Mouse (Mus musculus): ENCODE measurements at regions not wholly inside any gene's neighbourhood (a gene's known extent, or its start where the extent isn't known, plus 50 kb on each side); places are given as distances from the start of the nearest gene placed in this dataset.

- 60% methylated on average over 5 of the region's 5 CpGs for WGBS
- H3K4me3 ChIP-seq (replicated peaks): no peak overlapping the region
- H3K27me3 ChIP-seq: no peaks in the 10 kb centered on the region
- H3K9me3 ChIP-seq (replicated peaks): no peaks in the 10 kb centered on the region
- ATAC-seq (replicated peaks; ENCODE audit: low FRiP score): no peak
- H3K27ac ChIP-seq: no peak overlapping the region
- no peaks in the 10 kb centered on the region for H3K36me3 ChIP-seq
- no peak overlapping the region for H3K4me2 ChIP-seq
- no peak overlapping the region for H3K9ac ChIP-seq
- no peaks in the 10 kb centered on the region for H3K4me1 ChIP-seq
Measured at GRCm38 (mm10) chr14:74113116-74113515, 452.1 kb downstream of the Gm21750 start.

- 69% methylated on average over 3 of the region's 3 CpGs for WGBS
- no peaks in the 10 kb centered on the region for H3K36me3 ChIP-seq
- H3K9ac ChIP-seq: no peak overlapping the region
- H3K4me3 ChIP-seq (replicated peaks): no peak overlapping the region
- ATAC-seq (replicated peaks; ENCODE audit: low FRiP score): no peak
- H3K27ac ChIP-seq: no peak overlapping the region
- no peaks in the 10 kb centered on the region for H3K9me3 ChIP-seq (replicated peaks)
- no peak overlapping the region for H3K4me2 ChIP-seq
- no peaks in the 10 kb centered on the region for H3K27me3 ChIP-seq
- no peaks in the 10 kb centered on the region for H3K4me1 ChIP-seq
Measured at GRCm38 (mm10) chr14:74113556-74113955, 452.5 kb downstream of the Gm21750 start.

- no peak for ATAC-seq (replicated peaks; ENCODE audit: low FRiP score)
- WGBS: 76% methylated on average over 2 of the region's 2 CpGs
- Histone ChIP-seq H3K27ac (no peak overlapping the region), H3K36me3 (no peaks in the 10 kb centered on the region), H3K4me2 (no peak overlapping the region), H3K4me1 (no peaks in the 10 kb centered on the region), H3K9ac (no peak overlapping the region), H3K27me3 (no peaks in the 10 kb centered on the region), H3K9me3 (replicated peaks) (no peaks in the 10 kb centered on the region), H3K4me3 (replicated peaks) (no peak overlapping the region)
Measured at GRCm38 (mm10) chr14:74117686-74118085, 456.7 kb downstream of the Gm21750 start.

GRCm38 (mm10) chr14:74145202-74145700 is 484.2 kb downstream of the Gm21750 start:
- H3K36me3 ChIP-seq: no peaks in the 10 kb centered on the region
- WGBS: 83% methylated on average over 4 of the region's 4 CpGs
- H3K9me3 ChIP-seq (replicated peaks): no peaks in the 10 kb centered on the region
- no peak overlapping the region for H3K4me2 ChIP-seq
- no peak overlapping the region for H3K4me3 ChIP-seq (replicated peaks)
- no peaks in the 10 kb centered on the region for H3K4me1 ChIP-seq
- ATAC-seq (replicated peaks; ENCODE audit: low FRiP score): no peak
- no peak overlapping the region for H3K9ac ChIP-seq
- H3K27ac ChIP-seq: no peak overlapping the region
- H3K27me3 ChIP-seq: no peaks in the 10 kb centered on the region

- no peak for ATAC-seq (replicated peaks; ENCODE audit: low FRiP score)
- H3K4me2 ChIP-seq: no peak overlapping the region
- H3K36me3 ChIP-seq: no peaks in the 10 kb centered on the region
- H3K27ac ChIP-seq: no peak overlapping the region
- H3K4me3 ChIP-seq (replicated peaks): no peak overlapping the region
- WGBS: 77% methylated on average over 2 of the region's 2 CpGs
- H3K27me3 ChIP-seq: no peaks in the 10 kb centered on the region
- H3K9ac ChIP-seq: no peak overlapping the region
- H3K9me3 ChIP-seq (replicated peaks): no peaks in the 10 kb centered on the region
- H3K4me1 ChIP-seq: no peaks in the 10 kb centered on the region
Measured at GRCm38 (mm10) chr14:74166221-74166620, 474.4 kb upstream of the Htr2a start.

GRCm38 (mm10) chr14:74169131-74169875 is 471.3 kb upstream of the Htr2a start:
- 54% methylated on average over 2 of the region's 2 CpGs for WGBS
- H3K9me3 ChIP-seq (replicated peaks): no peaks in the 10 kb centered on the region
- H3K9ac ChIP-seq: no peak overlapping the region
- no peak overlapping the region for H3K27ac ChIP-seq
- no peaks in the 10 kb centered on the region for H3K27me3 ChIP-seq
- no peak overlapping the region for H3K4me3 ChIP-seq (replicated peaks)
- no peaks in the 10 kb centered on the region for H3K4me1 ChIP-seq
- H3K4me2 ChIP-seq: no peak overlapping the region
- no peaks in the 10 kb centered on the region for H3K36me3 ChIP-seq
- peak; percentile 49; the same call in 1 of the 2 replicates for ATAC-seq (replicated peaks; ENCODE audit: low FRiP score)

GRCm38 (mm10) chr14:74180066-74180465 is 460.6 kb upstream of the Htr2a start:
- no peak overlapping the region for H3K9ac ChIP-seq
- no peaks in the 10 kb centered on the region for H3K27me3 ChIP-seq
- H3K27ac ChIP-seq: no peak overlapping the region
- H3K9me3 ChIP-seq (replicated peaks): no peaks in the 10 kb centered on the region
- H3K4me1 ChIP-seq: no peaks in the 10 kb centered on the region
- H3K36me3 ChIP-seq: no peaks in the 10 kb centered on the region
- H3K4me3 ChIP-seq (replicated peaks): no peak overlapping the region
- 68% methylated on average over 2 of the region's 2 CpGs for WGBS
- no peak for ATAC-seq (replicated peaks; ENCODE audit: low FRiP score)
- H3K4me2 ChIP-seq: no peak overlapping the region

GRCm38 (mm10) chr14:74182996-74183395 is 457.6 kb upstream of the Htr2a start:
- Histone ChIP-seq H3K4me1 (no peaks in the 10 kb centered on the region), H3K4me2 (no peak overlapping the region), H3K9me3 (replicated peaks) (no peaks in the 10 kb centered on the region), H3K9ac (no peak overlapping the region), H3K36me3 (no peaks in the 10 kb centered on the region), H3K27me3 (no peaks in the 10 kb centered on the region), H3K4me3 (replicated peaks) (no peak overlapping the region), H3K27ac (no peak overlapping the region)
- ATAC-seq (replicated peaks; ENCODE audit: low FRiP score): no peak
- 90% methylated on average over 4 of the region's 4 CpGs for WGBS

GRCm38 (mm10) chr14:74201710-74202109 is 438.9 kb upstream of the Htr2a start:
- no peaks in the 10 kb centered on the region for H3K36me3 ChIP-seq
- H3K4me3 ChIP-seq (replicated peaks): no peak overlapping the region
- no peak for ATAC-seq (replicated peaks; ENCODE audit: low FRiP score)
- H3K4me2 ChIP-seq: no peak overlapping the region
- WGBS: 85% methylated on average over 2 of the region's 2 CpGs
- no peaks in the 10 kb centered on the region for H3K27me3 ChIP-seq
- no peaks in the 10 kb centered on the region for H3K4me1 ChIP-seq
- no peaks in the 10 kb centered on the region for H3K9me3 ChIP-seq (replicated peaks)
- no peak overlapping the region for H3K27ac ChIP-seq
- H3K9ac ChIP-seq: no peak overlapping the region

GRCm38 (mm10) chr14:74205011-74205410 is 435.6 kb upstream of the Htr2a start:
- no peaks in the 10 kb centered on the region for H3K9me3 ChIP-seq (replicated peaks)
- H3K4me1 ChIP-seq: no peaks in the 10 kb centered on the region
- no peak for ATAC-seq (replicated peaks; ENCODE audit: low FRiP score)
- 59% methylated on average over 1 of the region's 1 CpGs for WGBS
- no peaks in the 10 kb centered on the region for H3K27me3 ChIP-seq
- H3K36me3 ChIP-seq: no peaks in the 10 kb centered on the region
- H3K9ac ChIP-seq: no peak overlapping the region
- no peak overlapping the region for H3K27ac ChIP-seq
- H3K4me3 ChIP-seq (replicated peaks): no peak overlapping the region
- no peak overlapping the region for H3K4me2 ChIP-seq

GRCm38 (mm10) chr14:74217914-74218446 is 422.7 kb upstream of the Htr2a start:
- peak; percentile 91 for ATAC-seq (replicated peaks; ENCODE audit: low FRiP score)
- Histone ChIP-seq H3K4me1 (peaks cover 6% of the 10 kb centered on the region; the same call in 1 of the 2 replicates), H3K4me2 (no peak overlapping the region), H3K9ac (no peak overlapping the region), H3K27ac (no peak overlapping the region), H3K4me3 (replicated peaks) (no peak overlapping the region), H3K27me3 (no peaks in the 10 kb centered on the region), H3K36me3 (no peaks in the 10 kb centered on the region), H3K9me3 (replicated peaks) (no peaks in the 10 kb centered on the region)
- WGBS: 29% methylated on average over 2 of the region's 2 CpGs

- Histone ChIP-seq H3K4me1 (peaks cover 6% of the 10 kb centered on the region; the same call in 1 of the 2 replicates), H3K27ac (no peak overlapping the region), H3K9me3 (replicated peaks) (no peaks in the 10 kb centered on the region), H3K9ac (no peak overlapping the region), H3K4me3 (replicated peaks) (no peak overlapping the region), H3K36me3 (no peaks in the 10 kb centered on the region), H3K27me3 (no peaks in the 10 kb centered on the region), H3K4me2 (no peak overlapping the region)
- WGBS: 92% methylated on average over 3 of the region's 3 CpGs
- ATAC-seq (replicated peaks; ENCODE audit: low FRiP score): no peak
Measured at GRCm38 (mm10) chr14:74219761-74220160, 420.9 kb upstream of the Htr2a start.
